In genomic region chr17:29159743-29160455, GRCm38 (mm10) we compare ENCODE assay signal across 20 mouse cellular contexts. TPM values are rescaled to one million over a fixed set of nuclear protein-coding genes. Genes with fewer than 3 reads are reported as not detected.
A peak's percentile ranks its signal among the peaks of the same experiment; 100 is the strongest.
DNase-seq lines count a peak whose midpoint lies in the region; ATAC-seq lines count a peak whose summit lies in the region.
"Had no signal": no experiment of that assay in that cellular context is flagged by ENCODE, and none has a peak within 500 bp of the region (broad histone marks: within the 10 kb centered on the region; RNA-seq: fewer than 3 reads in every experiment).

No protein-coding gene starts in this region.

- DNase-seq in urinary bladder, postnatal 14 days (ENCODE audit: low spot score), result peak; percentile 79
- no peak for DNase-seq in urinary bladder, adult 2 months (ENCODE audit: low spot score)
- DNase-seq in embryo, embryonic 9.5 days (ENCODE audit: extremely low spot score), result no peak
- DNase-seq in heart, postnatal 14 days, result no peak
- DNase-seq: adrenal gland, postnatal 25 days; cerebellum, adult 11 months; cerebellum, postnatal 14 days; forebrain, postnatal 0 days; heart, postnatal 36 days; thymus, postnatal 4 days had no signal

- no peaks in the 10 kb centered on the region for H3K27me3 ChIP-seq in heart, embryonic 15.5 days
- no peaks in the 10 kb centered on the region for H3K27me3 ChIP-seq in heart, embryonic 11.5 days (ENCODE audit: control insufficient read depth, insufficient read depth, low read length)
- H3K27me3 ChIP-seq in intestine, embryonic 16.5 days (replicated peaks; ENCODE audit: control insufficient read depth, insufficient read depth, low read length), result no peaks in the 10 kb centered on the region
- H3K27me3 ChIP-seq: midbrain, embryonic 13.5 days; neural tube, embryonic 13.5 days had no signal

- no peak overlapping the region for H3K4me2 ChIP-seq in heart, embryonic 15.5 days
- no peak overlapping the region for H3K4me2 ChIP-seq in heart, embryonic 11.5 days
- no peak overlapping the region for H3K4me2 ChIP-seq in intestine, embryonic 16.5 days (ENCODE audit: low read depth, low read length)
- H3K4me2 ChIP-seq: hindbrain, embryonic 14.5 days; limb, embryonic 13.5 days; midbrain, embryonic 13.5 days; neural tube, embryonic 13.5 days had no signal

- ATAC-seq in heart, embryonic 15.5 days (replicated peaks; ENCODE audit: insufficient number of reproducible peaks, insufficient read depth, low FRiP score, low read depth), result 0 out of 2 replicates have a peak, but pooled peaks have one; percentile 6
- no peak for ATAC-seq in heart, embryonic 11.5 days (replicated peaks; ENCODE audit: insufficient number of reproducible peaks, low FRiP score, low TSS enrichment)
- peak; percentile 32 for ATAC-seq in intestine, embryonic 16.5 days
- ATAC-seq: CD4-positive, CD25-positive, alpha-beta regulatory T cell, adult 4 months; forebrain, postnatal 0 days; lung, postnatal 0 days; midbrain, embryonic 13.5 days had no signal

- intact Hi-C loops in heart, postnatal 14 days (cut with DNase I), result no loop called here

- peaks cover 4% of the 10 kb centered on the region; the same call in 1 of the 2 replicates for H3K9me3 ChIP-seq in heart, embryonic 15.5 days (replicated peaks)
- peaks cover 11% of the 10 kb centered on the region for H3K9me3 ChIP-seq in heart, embryonic 11.5 days (replicated peaks; ENCODE audit: control insufficient read depth, low read length)
- peaks cover 10% of the 10 kb centered on the region for H3K9me3 ChIP-seq in intestine, embryonic 16.5 days (ENCODE audit: control insufficient read depth, low read length)
- H3K9me3 ChIP-seq: limb, embryonic 13.5 days; midbrain, embryonic 13.5 days; neural tube, embryonic 13.5 days had no signal

- peaks cover 4% of the 10 kb centered on the region; the same call in 1 of the 2 replicates for H3K36me3 ChIP-seq in heart, embryonic 15.5 days
- peaks cover 3% of the 10 kb centered on the region; the same call in 1 of the 2 replicates for H3K36me3 ChIP-seq in heart, embryonic 11.5 days (ENCODE audit: control insufficient read depth, insufficient read depth, low read length)
- no peaks in the 10 kb centered on the region for H3K36me3 ChIP-seq in intestine, embryonic 16.5 days (ENCODE audit: control insufficient read depth, insufficient read depth, low read length)
- H3K36me3 ChIP-seq: limb, embryonic 13.5 days; midbrain, embryonic 13.5 days; neural tube, embryonic 13.5 days had no signal

- no peak overlapping the region for H3K9ac ChIP-seq in heart, embryonic 15.5 days
- no peak overlapping the region for H3K9ac ChIP-seq in heart, embryonic 11.5 days (ENCODE audit: low read depth, low read length)
- H3K9ac ChIP-seq in intestine, embryonic 16.5 days (ENCODE audit: low read depth, low read length), result no peak overlapping the region
- H3K9ac ChIP-seq: forebrain, postnatal 0 days; hindbrain, embryonic 14.5 days; limb, embryonic 13.5 days; midbrain, embryonic 13.5 days; neural tube, embryonic 13.5 days had no signal

- H3K4me3 ChIP-seq in heart, embryonic 15.5 days, result no peak overlapping the region
- H3K4me3 ChIP-seq in heart, embryonic 11.5 days (ENCODE audit: low read depth, low read length), result no peak overlapping the region
- H3K4me3 ChIP-seq in intestine, embryonic 16.5 days (ENCODE audit: low read length), result no peak overlapping the region
- H3K4me3 ChIP-seq: heart, embryonic 10.5 days; limb, embryonic 13.5 days; midbrain, embryonic 13.5 days; neural tube, embryonic 13.5 days had no signal

- peaks cover 13% of the 10 kb centered on the region for H3K4me1 ChIP-seq in heart, embryonic 15.5 days (replicated peaks)
- peaks cover 11% of the 10 kb centered on the region for H3K4me1 ChIP-seq in heart, embryonic 11.5 days (ENCODE audit: control insufficient read depth, insufficient read depth, low read length)
- peaks cover 17% of the 10 kb centered on the region for H3K4me1 ChIP-seq in intestine, embryonic 16.5 days (ENCODE audit: control insufficient read depth, insufficient read depth, low read length)

- H3K27ac ChIP-seq in heart, embryonic 15.5 days, result no peak overlapping the region
- no peak overlapping the region for H3K27ac ChIP-seq in heart, embryonic 11.5 days (ENCODE audit: low read depth, low read length)
- H3K27ac ChIP-seq in intestine, embryonic 16.5 days (ENCODE audit: low read length), result no peak overlapping the region
- H3K27ac ChIP-seq: heart, embryonic 10.5 days; hindbrain, embryonic 14.5 days; limb, embryonic 13.5 days; midbrain, embryonic 13.5 days; neural tube, embryonic 13.5 days had no signal

- WGBS in heart, embryonic 15.5 days, result 82% methylated on average over 16 of the region's 16 CpGs
- 77% methylated on average over 16 of the region's 16 CpGs for WGBS in heart, embryonic 11.5 days (ENCODE audit: insufficient replicate concordance)
- 73% methylated on average over 16 of the region's 16 CpGs for WGBS in intestine, embryonic 16.5 days

RNA-seq across cellular contexts. Expression of gene Rab44, which starts 46.0 kb away (rescaled TPM):
- 0.66 and 3.1 TPM in 2 replicates for polyA plus RNA-seq in heart, embryonic 15.5 days (2015; fragmentation: Nextera tagmentation; extraction: Ambion mirVana)
- 0.20 TPM in 1 of 2 replicates, not detected in the other for polyA plus RNA-seq in heart, embryonic 11.5 days (2014; fragmentation: Nextera tagmentation; extraction: Ambion mirVana)
- polyA plus RNA-seq in urinary bladder, adult 2 months (2012; rRNA removed), result 1.5 and 1.9 TPM in 2 replicates
- 0.34 and 0.70 TPM in 2 replicates for polyA plus RNA-seq in intestine, embryonic 16.5 days (2015; fragmentation: Nextera tagmentation; extraction: Ambion mirVana)
- under 1 TPM; 0.73 to 0.76 TPM for total RNA-seq in heart, postnatal 14 days (2021)
- total RNA-seq: forebrain, postnatal 0 days had no signal
- polyA plus RNA-seq: CD4-positive, CD25-positive, alpha-beta regulatory T cell, adult 4 months; forebrain, postnatal 0 days; hindbrain, embryonic 14.5 days; midbrain, embryonic 13.5 days had no signal
